Mouse (Mus musculus) inflammation-experienced regulatory T-cells, adult 16 weeks (primary cell): Measurements from ENCODE around the gene Gm14406. TPM values are rescaled to one million over a fixed set of nuclear protein-coding genes. Genes with fewer than 3 reads are reported as not detected.

Experiments
- polyA plus RNA-seq: library from polyadenylated mRNA; unstranded; fragments of 100-300 nt; shearing (Covaris generic); gene quantifications from one replicate; pipeline ENCODE4 v1.2.1, GENCODE M21; 2017

The Gm14406 gene
- polyA plus RNA-seq, result not detected

DNA sequence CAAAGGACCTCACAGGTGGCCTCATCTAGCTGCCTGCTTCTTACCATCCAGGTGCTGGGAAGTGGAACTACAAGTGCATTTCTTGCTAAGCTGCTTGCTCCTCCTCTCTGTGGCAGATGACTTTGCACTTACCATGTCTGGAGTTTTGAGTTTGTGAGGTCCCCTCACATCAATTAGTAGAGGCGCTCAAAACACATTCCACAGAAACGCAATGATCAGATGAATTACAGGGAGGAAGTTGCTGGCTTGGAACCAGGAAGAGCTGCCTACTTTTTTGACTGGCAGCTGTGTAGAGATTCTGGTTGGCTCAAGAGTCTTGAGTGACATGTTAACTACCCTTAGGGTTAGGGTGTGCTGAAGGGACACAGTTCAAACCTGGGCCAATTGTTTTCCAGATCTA is at the start of gene Gm14406:
Gm14406 (minus strand) TSS at position 213 of the 400 bp plus-strand sequence.

Other genes with a start within 250 kb of the Gm14406 start
- gene Gm14418, start 179.9 kb downstream of the Gm14406 start, polyA plus RNA-seq, result 0.96 TPM
- gene Zfp970, start 113.5 kb downstream of the Gm14406 start, polyA plus RNA-seq, result 11.5 TPM
- gene Gm14403, start 80.0 kb downstream of the Gm14406 start, polyA plus RNA-seq, result 0.62 TPM
- gene Gm14322, start 181.1 kb upstream of the Gm14406 start, polyA plus RNA-seq, result 0.55 TPM